Mouse (Mus musculus): ENCODE data around the gene Auh. TPM values are rescaled to one million over a fixed set of nuclear protein-coding genes. Genes with fewer than 3 reads are reported as not detected.

The Auh gene
- polyA plus RNA-seq, 1 experiment from 2014 or later, result 35.0 TPM

DNA sequence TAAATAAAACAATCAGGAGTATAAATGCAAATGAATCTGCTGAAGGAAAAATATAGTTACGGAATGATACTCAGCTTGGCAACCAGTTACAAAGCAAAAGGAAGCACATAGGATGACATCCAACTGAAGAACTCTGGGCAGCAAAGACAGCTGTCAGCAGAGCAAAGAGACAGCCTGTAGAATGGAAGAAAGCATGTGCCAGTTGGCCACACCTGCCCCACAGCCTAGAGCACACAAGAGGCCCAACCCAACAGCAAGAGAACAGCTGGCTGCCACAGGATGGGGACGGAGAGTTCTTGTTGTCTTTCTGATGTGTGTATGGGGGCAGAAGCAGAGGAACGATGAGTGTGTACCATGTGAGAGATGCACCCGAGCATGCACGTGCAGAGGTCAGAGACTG lies 29.8 kb downstream of the Auh start:
- 93% methylated on average over 5 of the region's 5 CpGs for WGBS
- DNase-seq (ENCODE audit: low spot score) (no peak), ATAC-seq (ENCODE audit: insufficient read depth, low FRiP score, low TSS enrichment) (no peak)
- Histone ChIP-seq H3K27me3 (ENCODE audit: control insufficient read depth, insufficient read depth, low read length) (no peaks in the 10 kb centered on the region), H3K9ac (ENCODE audit: low read length) (no peak overlapping the region), H3K4me3 (ENCODE audit: low read depth, low read length) (no peak overlapping the region), H3K36me3 (ENCODE audit: control insufficient read depth, insufficient read depth, low read length) (no peaks in the 10 kb centered on the region), H3K4me2 (ENCODE audit: low read depth) (no peak overlapping the region), H3K27ac (ENCODE audit: low read depth, low read length) (no peak overlapping the region), H3K4me1 (ENCODE audit: control insufficient read depth, insufficient read depth, low read length) (0 out of 2 replicates have a peak, but pooled peaks cover 7% of the 10 kb centered on the region), H3K9me3 (ENCODE audit: control insufficient read depth, low read length) (no peaks in the 10 kb centered on the region)

DNA sequence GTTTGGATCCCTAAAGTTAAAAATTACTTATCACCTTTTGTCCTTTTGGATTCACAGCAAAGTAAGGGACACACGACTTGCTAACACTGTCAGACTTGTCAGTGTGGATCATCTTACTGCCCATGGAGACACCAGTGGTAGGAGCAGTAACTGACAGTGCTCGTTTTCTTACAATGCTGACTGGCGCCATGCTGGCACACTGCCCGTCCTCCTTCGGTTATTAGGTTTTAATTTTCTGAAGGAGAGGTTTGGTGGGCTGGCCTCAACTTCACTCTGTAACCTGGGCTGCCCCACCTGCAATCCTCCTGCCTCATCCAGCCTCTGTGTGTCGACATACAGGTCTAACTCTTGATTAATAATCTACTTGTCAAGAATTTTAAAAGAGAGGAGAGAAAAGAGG lies 31.7 kb downstream of the Auh start:
- 93% methylated on average over 6 of the region's 6 CpGs for WGBS

DNA sequence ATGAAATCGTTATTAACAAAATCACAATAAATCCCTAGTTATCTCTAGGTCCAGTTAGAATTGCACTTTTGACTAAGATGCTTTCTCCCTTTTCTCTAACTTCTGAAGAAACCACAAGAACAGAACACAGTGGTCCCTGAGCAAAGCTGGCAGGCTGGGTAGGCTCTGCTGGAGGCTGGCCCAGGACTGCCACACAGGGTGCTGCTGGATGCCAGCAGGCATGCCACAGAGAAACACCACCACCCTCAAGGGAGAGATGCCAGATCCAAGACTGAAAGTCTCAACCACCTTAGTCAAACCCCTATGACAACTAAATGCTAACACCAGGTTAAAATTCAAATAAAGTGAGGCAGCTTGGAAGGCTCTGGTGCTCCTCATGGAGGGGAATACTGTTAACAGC lies 36.7 kb downstream of the Auh start:
- Histone ChIP-seq H3K4me2 (ENCODE audit: low read depth) (no peak overlapping the region), H3K36me3 (ENCODE audit: control insufficient read depth, insufficient read depth, low read length) (no peaks in the 10 kb centered on the region; the same call in 1 of the 2 replicates), H3K27me3 (ENCODE audit: control insufficient read depth, insufficient read depth, low read length) (no peaks in the 10 kb centered on the region), H3K27ac (ENCODE audit: low read depth, low read length) (no peak overlapping the region), H3K4me1 (ENCODE audit: control insufficient read depth, insufficient read depth, low read length) (no peaks in the 10 kb centered on the region), H3K4me3 (ENCODE audit: low read depth, low read length) (no peak overlapping the region), H3K9ac (ENCODE audit: low read length) (no peak overlapping the region), H3K9me3 (ENCODE audit: control insufficient read depth, low read length) (no peaks in the 10 kb centered on the region)
- WGBS, result 88% methylated on average over 1 of the region's 1 CpGs
- ATAC-seq (ENCODE audit: insufficient read depth, low FRiP score, low TSS enrichment) (no peak), DNase-seq (ENCODE audit: low spot score) (no peak)

More for the DNA sequence above, 31.7 kb downstream of the Auh start:
- no peak for DNase-seq (ENCODE audit: low spot score)
- Histone ChIP-seq H3K4me3 (ENCODE audit: low read depth, low read length) (no peak overlapping the region), H3K27ac (ENCODE audit: low read depth, low read length) (no peak overlapping the region), H3K27me3 (ENCODE audit: control insufficient read depth, insufficient read depth, low read length) (no peaks in the 10 kb centered on the region), H3K4me1 (ENCODE audit: control insufficient read depth, insufficient read depth, low read length) (no peaks in the 10 kb centered on the region), H3K36me3 (ENCODE audit: control insufficient read depth, insufficient read depth, low read length) (no peaks in the 10 kb centered on the region), H3K4me2 (ENCODE audit: low read depth) (no peak overlapping the region), H3K9me3 (ENCODE audit: control insufficient read depth, low read length) (no peaks in the 10 kb centered on the region), H3K9ac (ENCODE audit: low read length) (no peak overlapping the region)
- ATAC-seq (ENCODE audit: insufficient read depth, low FRiP score, low TSS enrichment), result no peak

DNA sequence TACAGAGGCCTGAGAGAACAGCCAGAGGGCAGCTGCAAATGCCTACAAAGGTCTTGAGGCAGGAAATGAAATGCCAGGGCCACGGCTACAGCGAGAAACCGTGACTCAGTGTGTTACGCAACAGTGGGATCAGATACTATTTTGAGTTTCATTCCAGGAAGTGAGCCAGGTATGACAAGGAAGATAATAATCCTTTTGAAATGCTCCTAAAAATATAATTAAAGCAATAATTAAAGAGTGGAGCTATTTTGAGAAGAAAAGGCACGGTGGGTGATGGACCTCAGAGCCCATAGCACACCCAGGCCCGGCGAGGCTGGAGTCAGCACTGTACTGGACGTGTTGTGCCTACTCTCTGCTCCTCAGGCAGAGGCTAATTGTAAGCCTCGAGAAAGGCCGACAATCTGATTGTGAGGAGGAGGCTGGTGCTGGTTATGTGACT lies 37.4 kb downstream of the Auh start:
- Histone ChIP-seq H3K9me3 (ENCODE audit: control insufficient read depth, low read length) (no peaks in the 10 kb centered on the region), H3K4me2 (ENCODE audit: low read depth) (no peak overlapping the region), H3K27ac (ENCODE audit: low read depth, low read length) (no peak overlapping the region), H3K4me3 (ENCODE audit: low read depth, low read length) (no peak overlapping the region), H3K9ac (ENCODE audit: low read length) (no peak overlapping the region), H3K27me3 (ENCODE audit: control insufficient read depth, insufficient read depth, low read length) (no peaks in the 10 kb centered on the region), H3K4me1 (ENCODE audit: control insufficient read depth, insufficient read depth, low read length) (no peaks in the 10 kb centered on the region), H3K36me3 (ENCODE audit: control insufficient read depth, insufficient read depth, low read length) (no peaks in the 10 kb centered on the region; the same call in 1 of the 2 replicates)
- DNase-seq (ENCODE audit: low spot score) (no peak), ATAC-seq (ENCODE audit: insufficient read depth, low FRiP score, low TSS enrichment) (no peak)
- 86% methylated on average over 10 of the region's 10 CpGs for WGBS

DNA sequence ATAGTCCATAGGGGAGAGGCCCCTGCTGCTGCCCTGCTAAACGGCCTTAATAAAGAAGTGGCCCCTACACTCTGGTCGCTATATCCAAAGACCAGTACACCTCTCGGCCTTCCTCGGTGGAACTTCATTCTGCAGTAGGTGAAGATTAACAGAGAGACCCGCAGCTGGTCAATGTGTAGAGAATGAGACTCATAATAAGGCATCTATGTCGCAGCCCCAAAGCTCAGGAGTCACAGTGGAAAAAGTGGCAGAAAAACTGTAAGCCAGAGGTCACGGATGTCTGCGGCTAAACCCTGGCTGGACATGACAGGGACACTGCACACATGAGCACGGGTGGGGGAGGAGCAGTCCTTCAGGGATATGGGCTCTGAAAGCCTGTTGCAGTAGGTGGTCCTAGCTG lies 39.2 kb downstream of the Auh start:
- no peaks in the 10 kb centered on the region for H3K4me1 ChIP-seq (ENCODE audit: control insufficient read depth, insufficient read depth, low read length)
- H3K4me3 ChIP-seq (ENCODE audit: low read depth, low read length), result no peak overlapping the region
- H3K9ac ChIP-seq (ENCODE audit: low read length), result no peak overlapping the region
- no peaks in the 10 kb centered on the region for H3K9me3 ChIP-seq (ENCODE audit: control insufficient read depth, low read length)
- H3K4me2 ChIP-seq (ENCODE audit: low read depth), result no peak overlapping the region
- no peaks in the 10 kb centered on the region; the same call in 1 of the 2 replicates for H3K36me3 ChIP-seq (ENCODE audit: control insufficient read depth, insufficient read depth, low read length)
- no peak for DNase-seq (ENCODE audit: low spot score)
- no peak for ATAC-seq (ENCODE audit: insufficient read depth, low FRiP score, low TSS enrichment)
- no peak overlapping the region for H3K27ac ChIP-seq (ENCODE audit: low read depth, low read length)
- no peaks in the 10 kb centered on the region for H3K27me3 ChIP-seq (ENCODE audit: control insufficient read depth, insufficient read depth, low read length)
- 87% methylated on average over 9 of the region's 9 CpGs for WGBS

DNA sequence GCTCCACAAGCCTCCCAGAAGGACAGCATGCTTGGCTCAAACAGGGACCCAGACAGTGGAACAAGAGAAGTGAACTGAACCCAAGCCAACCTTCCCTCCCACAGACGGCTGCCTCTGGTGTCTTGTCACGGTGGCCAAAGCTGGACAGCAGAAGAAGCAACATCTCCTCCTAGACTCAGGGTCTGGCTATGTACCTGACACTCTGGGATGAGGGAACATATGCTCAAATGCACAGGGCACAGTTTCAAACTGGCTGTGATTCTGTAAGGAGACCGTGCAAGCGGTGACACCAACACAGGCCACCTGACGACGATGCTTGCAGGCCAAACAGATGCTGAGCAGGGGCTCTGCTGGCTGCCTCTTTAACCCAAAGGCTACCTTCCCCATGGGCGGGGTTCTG lies 42.7 kb downstream of the Auh start:
- no peak for ATAC-seq (ENCODE audit: insufficient read depth, low FRiP score, low TSS enrichment)
- no peaks in the 10 kb centered on the region for H3K9me3 ChIP-seq (ENCODE audit: control insufficient read depth, low read length)
- no peaks in the 10 kb centered on the region for H3K27me3 ChIP-seq (ENCODE audit: control insufficient read depth, insufficient read depth, low read length)
- H3K4me1 ChIP-seq (ENCODE audit: control insufficient read depth, insufficient read depth, low read length), result peaks cover 4% of the 10 kb centered on the region; the same call in 1 of the 2 replicates
- WGBS, result 89% methylated on average over 7 of the region's 7 CpGs
- no peaks in the 10 kb centered on the region; the same call in 1 of the 2 replicates for H3K36me3 ChIP-seq (ENCODE audit: control insufficient read depth, insufficient read depth, low read length)
- H3K9ac ChIP-seq (ENCODE audit: low read length), result no peak overlapping the region
- H3K4me3 ChIP-seq (ENCODE audit: low read depth, low read length), result no peak overlapping the region
- no peak overlapping the region for H3K4me2 ChIP-seq (ENCODE audit: low read depth)
- DNase-seq (ENCODE audit: low spot score), result no peak
- no peak overlapping the region for H3K27ac ChIP-seq (ENCODE audit: low read depth, low read length)

GRCm38 (mm10) chr13:52883960-52884326 lies 45.5 kb downstream of the Auh start:
- no peak overlapping the region for H3K4me3 ChIP-seq (ENCODE audit: low read depth, low read length)
- WGBS, result 91% methylated on average over 3 of the region's 4 CpGs
- no peaks in the 10 kb centered on the region for H3K27me3 ChIP-seq (ENCODE audit: control insufficient read depth, insufficient read depth, low read length)
- H3K4me2 ChIP-seq (ENCODE audit: low read depth), result no peak overlapping the region
- no peak overlapping the region for H3K27ac ChIP-seq (ENCODE audit: low read depth, low read length)
- H3K36me3 ChIP-seq (ENCODE audit: control insufficient read depth, insufficient read depth, low read length), result no peaks in the 10 kb centered on the region; the same call in 1 of the 2 replicates
- peaks cover 4% of the 10 kb centered on the region for H3K4me1 ChIP-seq (ENCODE audit: control insufficient read depth, insufficient read depth, low read length)
- no peak overlapping the region for H3K9ac ChIP-seq (ENCODE audit: low read length)
- H3K9me3 ChIP-seq (ENCODE audit: control insufficient read depth, low read length), result no peaks in the 10 kb centered on the region
- no peak for ATAC-seq (ENCODE audit: insufficient read depth, low FRiP score, low TSS enrichment)
- DNase-seq (ENCODE audit: low spot score), result no peak

GRCm38 (mm10) chr13:52883084-52883959 lies 46.2 kb downstream of the Auh start:
- Histone ChIP-seq H3K4me2 (ENCODE audit: low read depth) (no peak overlapping the region), H3K4me3 (ENCODE audit: low read depth, low read length) (no peak overlapping the region), H3K9me3 (ENCODE audit: control insufficient read depth, low read length) (no peaks in the 10 kb centered on the region), H3K36me3 (ENCODE audit: control insufficient read depth, insufficient read depth, low read length) (no peaks in the 10 kb centered on the region; the same call in 1 of the 2 replicates), H3K27ac (ENCODE audit: low read depth, low read length) (no peak overlapping the region), H3K4me1 (ENCODE audit: control insufficient read depth, insufficient read depth, low read length) (peaks cover 4% of the 10 kb centered on the region), H3K27me3 (ENCODE audit: control insufficient read depth, insufficient read depth, low read length) (no peaks in the 10 kb centered on the region), H3K9ac (ENCODE audit: low read length) (no peak overlapping the region)
- peak; percentile 63; the same call in 1 of the 2 replicates for ATAC-seq (ENCODE audit: insufficient read depth, low FRiP score, low TSS enrichment)
- DNase-seq (ENCODE audit: low spot score), result peak; percentile 36
- WGBS, result 53% methylated on average over 19 of the region's 19 CpGs

GRCm38 (mm10) chr13:52880386-52880785 lies 49.1 kb downstream of the Auh start:
- no peak for ATAC-seq (ENCODE audit: insufficient read depth, low FRiP score, low TSS enrichment)
- H3K4me2 ChIP-seq (ENCODE audit: low read depth), result no peak overlapping the region
- H3K36me3 ChIP-seq (ENCODE audit: control insufficient read depth, insufficient read depth, low read length), result no peaks in the 10 kb centered on the region
- no peak overlapping the region for H3K9ac ChIP-seq (ENCODE audit: low read length)
- no peaks in the 10 kb centered on the region for H3K9me3 ChIP-seq (ENCODE audit: control insufficient read depth, low read length)
- H3K4me1 ChIP-seq (ENCODE audit: control insufficient read depth, insufficient read depth, low read length), result peaks cover 4% of the 10 kb centered on the region
- no peaks in the 10 kb centered on the region for H3K27me3 ChIP-seq (ENCODE audit: control insufficient read depth, insufficient read depth, low read length)
- H3K27ac ChIP-seq (ENCODE audit: low read depth, low read length), result no peak overlapping the region
- H3K4me3 ChIP-seq (ENCODE audit: low read depth, low read length), result no peak overlapping the region
- DNase-seq (ENCODE audit: low spot score), result no peak
- 53% methylated on average over 5 of the region's 5 CpGs for WGBS

Measured in neural tube, embryonic 11.5 days (tissue).